Mouse (Mus musculus): ENCODE data around the gene Cox19.

GRCm38 (mm10) chr5:139311822-139312221 is 39.4 kb downstream of the Cox19 start:
- TF ChIP-seq GATA1 (IDR thresholded peaks at IDR 0.05; ENCODE audit: low read length) = no peak
- no peak for TF ChIP-seq TAL1 (IDR thresholded peaks at IDR 0.05; ENCODE audit: low read length)
